Mouse (Mus musculus): ENCODE measurements around the gene Rab1b. TPM values are rescaled to one million over a fixed set of nuclear protein-coding genes. Genes with fewer than 3 reads are reported as not detected.
"Not testable (repeated sequence)": the region's sequence is repeated elsewhere in the genome, so short reads cannot be mapped to it uniquely, and the experiment has no call there.

The Rab1b gene
- polyA plus RNA-seq, 1 experiment, result 113 TPM

DNA sequence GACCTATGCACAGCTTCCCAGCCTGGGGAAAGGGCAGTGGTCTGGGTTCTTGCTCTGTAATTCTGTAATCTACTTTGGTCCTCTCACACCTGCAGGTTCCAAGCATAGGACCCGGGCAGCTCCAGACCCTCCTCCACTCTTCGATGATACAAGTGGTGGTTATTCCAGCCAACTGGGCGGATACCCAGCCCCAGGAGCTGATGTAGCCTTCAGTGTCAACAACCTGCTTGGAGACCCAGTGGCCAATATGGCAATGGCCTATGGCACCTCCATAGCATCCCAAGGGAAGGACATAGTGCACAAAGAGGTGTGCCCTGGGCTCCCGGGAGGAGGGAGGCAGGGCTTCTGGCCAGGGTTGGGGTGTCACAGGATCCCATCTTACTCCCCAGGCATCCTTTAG lies 17.5 kb downstream of the Rab1b start:
- Histone ChIP-seq H3K4me3 (ENCODE audit: control insufficient read depth, low read depth, low read length) (no peak overlapping the region), H3K36me3 (ENCODE audit: control insufficient read depth, insufficient read depth, low read length) (no peaks in the 10 kb centered on the region), H3K4me1 (ENCODE audit: control insufficient read depth, insufficient read depth, low read length) (peaks cover 36% of the 10 kb centered on the region), H3K27me3 (ENCODE audit: control insufficient read depth, insufficient read depth, low read length) (no peaks in the 10 kb centered on the region; the same call in 1 of the 2 replicates), H3K27ac (ENCODE audit: control insufficient read depth, insufficient read depth, low read depth, low read length) (no peak overlapping the region)
- TF ChIP-seq CTCF (IDR thresholded peaks at IDR 0.05; ENCODE audit: control insufficient read depth, insufficient read depth, insufficient replicate concordance, low read depth, low read length), result no peak
- no peak for TF ChIP-seq POLR2A (IDR thresholded peaks at IDR 0.05; ENCODE audit: control insufficient read depth, low read depth, low read length)

DNA sequence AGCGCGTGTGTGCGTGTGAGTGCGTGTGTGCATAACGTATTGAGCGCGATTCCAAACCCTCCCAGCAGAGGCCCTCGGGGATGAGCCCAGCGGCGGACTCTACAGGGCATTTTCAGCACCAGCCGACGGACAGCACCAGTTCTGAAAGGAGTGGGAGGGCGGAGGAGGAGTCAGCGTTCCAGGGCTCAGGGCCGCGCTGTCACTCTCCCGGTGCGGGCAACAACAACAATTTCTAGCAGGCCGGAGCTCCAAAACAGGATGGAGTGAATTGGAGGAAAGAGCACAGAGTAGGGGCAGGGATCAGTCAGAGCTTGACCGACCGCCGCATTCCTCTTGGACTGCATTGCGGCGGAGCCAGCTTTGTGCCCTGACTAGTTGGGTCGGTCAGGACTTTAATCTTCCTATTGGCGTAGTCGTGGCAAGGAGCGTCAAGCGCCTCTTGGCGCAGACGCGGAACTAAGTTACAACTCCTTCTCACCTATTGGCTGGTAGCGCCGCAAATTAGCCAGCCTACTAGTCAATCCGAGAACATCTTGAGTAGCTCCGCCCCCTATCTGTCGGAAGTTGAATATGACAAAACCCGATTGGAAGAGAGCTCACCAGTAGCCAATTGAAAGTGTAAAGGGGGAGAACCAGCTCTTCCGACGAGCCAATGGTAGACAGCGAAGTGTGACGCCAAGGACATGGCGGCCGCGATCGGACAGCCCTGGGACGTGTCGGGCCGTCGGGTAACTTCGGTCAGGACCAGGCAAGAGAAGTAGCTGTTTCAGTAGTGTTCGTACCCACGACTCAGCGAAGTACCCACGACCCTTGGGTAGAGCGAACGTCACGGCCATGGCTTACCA lies 18.8 kb downstream of the Rab1b start, which contains the start of gene Yif1a:
Gene Yif1a, plus strand, starts transcription at position 655 of the 845 bp plus-strand sequence.
- TF ChIP-seq CTCF (IDR thresholded peaks at IDR 0.05; ENCODE audit: control insufficient read depth, insufficient read depth, insufficient replicate concordance, low read depth, low read length) (peak; percentile 49; the same call in 1 of the 2 replicates), POLR2A (IDR thresholded peaks at IDR 0.05; ENCODE audit: control insufficient read depth, low read depth, low read length) (peak; percentile 86)
- no peaks in the 10 kb centered on the region for H3K36me3 ChIP-seq (ENCODE audit: control insufficient read depth, insufficient read depth, low read length)
- H3K4me3 ChIP-seq (ENCODE audit: control insufficient read depth, low read depth, low read length), result peak within 1 kb of the TSS; percentile 94
- H3K4me1 ChIP-seq (ENCODE audit: control insufficient read depth, insufficient read depth, low read length), result peaks cover 25% of the 10 kb centered on the region
- H3K27ac ChIP-seq (ENCODE audit: control insufficient read depth, insufficient read depth, low read depth, low read length), result 0 out of 2 replicates have a peak within 1 kb of the TSS, but pooled peaks have one; percentile 21
- no peaks in the 10 kb centered on the region; the same call in 1 of the 2 replicates for H3K27me3 ChIP-seq (ENCODE audit: control insufficient read depth, insufficient read depth, low read length)

DNA sequence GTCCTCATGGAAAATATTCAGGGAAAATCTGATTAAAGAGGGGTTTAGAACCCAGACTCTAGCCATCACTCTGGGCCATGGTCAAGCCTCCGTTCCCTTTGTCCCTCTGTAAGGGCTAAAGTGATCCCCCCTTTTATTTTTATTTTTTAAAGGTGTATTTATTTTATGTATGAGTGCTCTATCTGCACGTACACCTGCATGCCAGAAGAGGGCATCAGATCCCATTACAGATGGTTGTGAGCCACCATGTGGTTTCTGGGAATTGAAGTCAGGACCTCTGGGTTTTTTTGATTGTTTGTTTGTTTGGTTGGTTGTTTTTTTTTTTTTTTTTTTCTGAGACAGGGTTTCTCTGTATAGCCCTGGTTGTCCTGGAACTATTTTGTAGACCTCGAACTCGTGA lies 20.3 kb downstream of the Rab1b start:
- H3K27ac ChIP-seq (ENCODE audit: control insufficient read depth, insufficient read depth, low read depth, low read length); H3K27me3 ChIP-seq (ENCODE audit: control insufficient read depth, insufficient read depth, low read length); H3K36me3 ChIP-seq (ENCODE audit: control insufficient read depth, insufficient read depth, low read length); H3K4me3 ChIP-seq (ENCODE audit: control insufficient read depth, low read depth, low read length): not testable (repeated sequence)
- peaks cover 23% of the 10 kb centered on the region for H3K4me1 ChIP-seq (ENCODE audit: control insufficient read depth, insufficient read depth, low read length)

DNA sequence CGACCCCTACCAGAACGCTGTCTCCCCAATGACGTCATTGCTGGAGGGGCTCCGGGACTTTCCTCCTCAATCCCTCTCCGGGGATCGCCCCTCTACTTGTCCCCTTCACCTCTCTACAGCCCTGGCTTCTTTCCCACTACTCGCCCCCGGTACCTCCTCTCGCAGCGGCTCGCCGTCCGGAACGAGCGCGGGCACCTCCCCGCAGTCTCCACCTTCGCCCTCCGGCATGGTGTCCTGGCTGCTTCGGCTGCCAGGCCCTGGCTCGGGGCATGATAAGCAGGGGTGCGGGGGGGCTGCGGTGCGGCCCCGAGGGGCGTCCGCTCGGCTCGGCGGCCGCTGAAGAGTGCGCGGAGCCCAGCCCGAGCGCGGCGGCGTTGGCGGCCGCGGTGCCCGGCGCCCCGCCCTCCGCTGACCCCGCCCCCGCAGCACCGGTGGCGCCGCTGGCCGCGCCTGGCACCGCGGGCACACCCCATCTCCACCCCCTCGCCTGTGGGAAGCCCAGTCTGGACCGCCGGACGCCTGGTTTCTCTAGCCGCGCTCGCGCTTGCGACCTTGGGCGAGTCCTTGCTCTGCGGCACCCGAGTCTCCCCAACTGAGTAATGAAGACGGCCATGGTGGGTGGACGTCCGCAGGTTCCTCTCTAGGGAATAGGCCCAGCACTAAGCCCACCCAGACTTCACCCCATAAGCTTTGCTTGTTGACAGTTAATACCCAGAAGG lies 21.6 kb downstream of the Rab1b start, which contains the start of gene Tmem151a:
Gene Tmem151a, minus strand, starts transcription at position 387 of the 719 bp plus-strand sequence.
- no peaks in the 10 kb centered on the region; the same call in none of the 2 replicates for H3K27me3 ChIP-seq (ENCODE audit: control insufficient read depth, insufficient read depth, low read length)
- peak within 1 kb of the TSS; percentile 49 for H3K4me3 ChIP-seq (ENCODE audit: control insufficient read depth, low read depth, low read length)
- no peak within 1 kb of the TSS for H3K27ac ChIP-seq (ENCODE audit: control insufficient read depth, insufficient read depth, low read depth, low read length)
- TF ChIP-seq CTCF (IDR thresholded peaks at IDR 0.05; ENCODE audit: control insufficient read depth, insufficient read depth, insufficient replicate concordance, low read depth, low read length) (no peak), POLR2A (IDR thresholded peaks at IDR 0.05; ENCODE audit: control insufficient read depth, low read depth, low read length) (no peak)
- H3K4me1 ChIP-seq (ENCODE audit: control insufficient read depth, insufficient read depth, low read length), result peaks cover 23% of the 10 kb centered on the region
- H3K36me3 ChIP-seq (ENCODE audit: control insufficient read depth, insufficient read depth, low read length), result no peaks in the 10 kb centered on the region

DNA sequence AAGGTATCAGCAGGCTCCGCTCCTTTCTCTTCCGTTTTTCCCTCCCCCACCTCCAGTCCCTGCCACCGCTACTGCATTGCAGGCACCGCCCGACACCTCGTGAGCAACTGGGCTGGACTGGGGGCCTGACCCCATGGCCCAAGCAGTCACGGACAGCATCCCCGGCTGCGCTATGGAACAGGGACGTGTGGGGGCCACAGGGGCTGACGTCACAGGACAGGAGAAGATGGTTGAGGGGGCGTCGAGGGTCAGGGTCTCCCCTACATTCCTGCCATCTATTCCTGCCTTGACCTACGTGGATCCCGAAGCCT lies 22.1 kb downstream of the Rab1b start:
- Histone ChIP-seq H3K27me3 (ENCODE audit: control insufficient read depth, insufficient read depth, low read length) (no peaks in the 10 kb centered on the region; the same call in none of the 2 replicates), H3K27ac (ENCODE audit: control insufficient read depth, insufficient read depth, low read depth, low read length) (no peak overlapping the region)
- TF ChIP-seq CTCF (IDR thresholded peaks at IDR 0.05; ENCODE audit: control insufficient read depth, insufficient read depth, insufficient replicate concordance, low read depth, low read length), result no peak
- no peak for TF ChIP-seq POLR2A (IDR thresholded peaks at IDR 0.05; ENCODE audit: control insufficient read depth, low read depth, low read length)

DNA sequence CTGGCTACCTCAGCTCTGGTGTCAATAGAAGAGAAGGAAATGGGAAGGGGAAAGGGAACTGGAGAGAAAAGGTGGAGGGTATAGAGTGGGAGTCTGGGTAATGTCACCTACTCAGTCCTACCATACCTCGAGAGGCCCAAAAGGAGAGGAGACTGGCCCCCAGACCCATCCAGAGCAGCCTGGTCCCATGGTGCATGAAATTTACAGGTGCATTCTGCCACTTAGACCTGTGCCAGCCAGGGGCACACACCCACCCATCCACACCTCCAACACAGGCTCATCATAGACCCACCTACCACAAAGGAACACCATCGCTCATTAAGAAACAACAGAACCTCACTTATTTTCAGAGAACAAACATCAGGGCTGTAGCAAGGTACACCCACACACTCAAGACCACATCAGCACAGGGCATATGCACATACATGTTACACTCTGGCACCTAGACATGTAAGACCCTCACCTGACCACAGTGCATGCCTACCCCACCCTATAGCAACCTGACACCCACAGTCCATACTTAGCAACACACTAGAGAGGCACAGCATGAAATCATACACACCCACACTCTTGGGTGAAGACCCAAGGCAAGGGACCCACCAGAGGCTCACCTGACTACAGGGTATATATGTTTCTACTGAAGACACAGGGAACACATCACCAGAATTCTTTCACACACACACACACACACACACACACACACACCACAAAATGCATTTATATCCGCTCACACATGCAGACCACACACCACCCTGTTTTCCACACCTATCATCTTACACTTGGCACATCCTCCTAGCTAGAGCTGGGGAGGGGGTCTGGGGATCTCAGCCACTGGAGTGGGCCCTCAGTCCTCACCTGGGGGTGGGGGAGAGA lies 22.7 kb downstream of the Rab1b start:
- no peak overlapping the region for H3K4me3 ChIP-seq (ENCODE audit: control insufficient read depth, low read depth, low read length)
- no peaks in the 10 kb centered on the region; the same call in none of the 2 replicates for H3K27me3 ChIP-seq (ENCODE audit: control insufficient read depth, insufficient read depth, low read length)
- H3K27ac ChIP-seq (ENCODE audit: control insufficient read depth, insufficient read depth, low read depth, low read length), result no peak overlapping the region
- TF ChIP-seq POLR2A (IDR thresholded peaks at IDR 0.05; ENCODE audit: control insufficient read depth, low read depth, low read length) (no peak), CTCF (IDR thresholded peaks at IDR 0.05; ENCODE audit: control insufficient read depth, insufficient read depth, insufficient replicate concordance, low read depth, low read length) (no peak)
- H3K4me1 ChIP-seq (ENCODE audit: control insufficient read depth, insufficient read depth, low read length), result peaks cover 20% of the 10 kb centered on the region
- no peaks in the 10 kb centered on the region for H3K36me3 ChIP-seq (ENCODE audit: control insufficient read depth, insufficient read depth, low read length)

More for the DNA sequence above, 22.1 kb downstream of the Rab1b start:
- H3K4me3 ChIP-seq (ENCODE audit: control insufficient read depth, low read depth, low read length), result no peak overlapping the region
- no peaks in the 10 kb centered on the region for H3K36me3 ChIP-seq (ENCODE audit: control insufficient read depth, insufficient read depth, low read length)
- H3K4me1 ChIP-seq (ENCODE audit: control insufficient read depth, insufficient read depth, low read length), result peaks cover 23% of the 10 kb centered on the region
